Mouse (Mus musculus): ENCODE measurements around the gene Prkn.

Gene Prkn

GRCm38 (mm10) chr17:12035386-12035785 is 1195.2 kb downstream of the Prkn start:
- in situ Hi-C loops (cut with MboI, MseI), result loop anchor here (5.0 kb wide), 2 partner anchors 177 to 337 kb away; no protein-coding TSS in a partner anchor

GRCm38 (mm10) chr17:12036205-12036604 is 1196.0 kb downstream of the Prkn start:
- in situ Hi-C loops (cut with MboI, MseI), result loop anchor here (5.0 kb wide), 2 partner anchors 176 to 336 kb away; no protein-coding TSS in a partner anchor

GRCm38 (mm10) chr17:12037065-12037464 is 1196.9 kb downstream of the Prkn start:
- in situ Hi-C loops (cut with MboI, MseI), result loop anchor here (5.0 kb wide), 2 partner anchors 175 to 335 kb away; no protein-coding TSS in a partner anchor

GRCm38 (mm10) chr17:12037574-12037973 is 1197.4 kb downstream of the Prkn start:
- in situ Hi-C loops (cut with MboI, MseI), result loop anchor here (5.0 kb wide), 2 partner anchors 175 to 335 kb away; no protein-coding TSS in a partner anchor

- in situ Hi-C loops (cut with MboI, MseI), result loop anchor here (5.0 kb wide), 2 partner anchors 174 to 334 kb away; no protein-coding TSS in a partner anchor
These were observed 1198.3 kb downstream of the Prkn start for GRCm38 (mm10) chr17:12038499-12038898.

- in situ Hi-C loops (cut with MboI, MseI), result loop anchor here (5.0 kb wide), 2 partner anchors 173 to 333 kb away; no protein-coding TSS in a partner anchor
These were observed 1199.0 kb downstream of the Prkn start for GRCm38 (mm10) chr17:12039188-12039587.

- in situ Hi-C loops (cut with MboI, MseI), result loop anchor here (5.0 to 10.0 kb wide), 3 partner anchors 55 to 332 kb away; no protein-coding TSS in a partner anchor
These were observed 1199.7 kb downstream of the Prkn start for GRCm38 (mm10) chr17:12039922-12040321.

- in situ Hi-C loops (cut with MboI, MseI), result loop anchor here (10.0 kb wide), 1 partner anchor 54 kb away; no protein-coding TSS in a partner anchor
These were observed 1200.4 kb downstream of the Prkn start for GRCm38 (mm10) chr17:12040546-12040945.

GRCm38 (mm10) chr17:12041091-12041655 is 1201.0 kb downstream of the Prkn start:
- in situ Hi-C loops (cut with MboI, MseI), result loop anchor here (10.0 kb wide), 1 partner anchor 54 kb away; no protein-coding TSS in a partner anchor

- in situ Hi-C loops (cut with MboI, MseI), result loop anchor here (10.0 kb wide), 1 partner anchor 52 kb away; no protein-coding TSS in a partner anchor
These were observed 1202.5 kb downstream of the Prkn start for GRCm38 (mm10) chr17:12042561-12043256.

GRCm38 (mm10) chr17:12044222-12044621 is 1204.0 kb downstream of the Prkn start:
- in situ Hi-C loops (cut with MboI, MseI), result loop anchor here (10.0 kb wide), 1 partner anchor 51 kb away; no protein-coding TSS in a partner anchor

GRCm38 (mm10) chr17:12045861-12046273 is 1205.7 kb downstream of the Prkn start:
- in situ Hi-C loops (cut with MboI, MseI), result loop anchor here (10.0 kb wide), 1 partner anchor 49 kb away; no protein-coding TSS in a partner anchor

- in situ Hi-C loops (cut with MboI, MseI), result loop anchor here (10.0 kb wide), 1 partner anchor 48 kb away; no protein-coding TSS in a partner anchor
These were observed 1206.8 kb downstream of the Prkn start for GRCm38 (mm10) chr17:12047032-12047431.

- in situ Hi-C loops (cut with MboI, MseI), result loop anchor here (10.0 kb wide), 1 partner anchor 47 kb away; no protein-coding TSS in a partner anchor
These were observed 1207.3 kb downstream of the Prkn start for GRCm38 (mm10) chr17:12047523-12047922.

- in situ Hi-C loops (cut with MboI, MseI), result loop anchor here (10.0 kb wide), 1 partner anchor 46 kb away; no protein-coding TSS in a partner anchor
These were observed 1208.7 kb downstream of the Prkn start for GRCm38 (mm10) chr17:12048695-12049490.

GRCm38 (mm10) chr17:12050261-12050660 is 1210.1 kb downstream of the Prkn start:
- in situ Hi-C loops (cut with MboI, MseI), result no loop called here

GRCm38 (mm10) chr17:12051031-12051430 is 1210.8 kb downstream of the Prkn start:
- in situ Hi-C loops (cut with MboI, MseI), result no loop called here

GRCm38 (mm10) chr17:12052651-12053050 is 1212.5 kb downstream of the Prkn start:
- in situ Hi-C loops (cut with MboI, MseI), result no loop called here

- in situ Hi-C loops (cut with MboI, MseI), result no loop called here
These were observed 1218.9 kb downstream of the Prkn start for GRCm38 (mm10) chr17:12059041-12059440.

GRCm38 (mm10) chr17:12061381-12061780 is 1221.2 kb downstream of the Prkn start:
- in situ Hi-C loops (cut with MboI, MseI), result no loop called here

- in situ Hi-C loops (cut with MboI, MseI), result no loop called here
These were observed 1222.7 kb downstream of the Prkn start for GRCm38 (mm10) chr17:12062861-12063260.
